ENCODE assay signal across 8 mouse cellular contexts in the genomic region with DNA sequence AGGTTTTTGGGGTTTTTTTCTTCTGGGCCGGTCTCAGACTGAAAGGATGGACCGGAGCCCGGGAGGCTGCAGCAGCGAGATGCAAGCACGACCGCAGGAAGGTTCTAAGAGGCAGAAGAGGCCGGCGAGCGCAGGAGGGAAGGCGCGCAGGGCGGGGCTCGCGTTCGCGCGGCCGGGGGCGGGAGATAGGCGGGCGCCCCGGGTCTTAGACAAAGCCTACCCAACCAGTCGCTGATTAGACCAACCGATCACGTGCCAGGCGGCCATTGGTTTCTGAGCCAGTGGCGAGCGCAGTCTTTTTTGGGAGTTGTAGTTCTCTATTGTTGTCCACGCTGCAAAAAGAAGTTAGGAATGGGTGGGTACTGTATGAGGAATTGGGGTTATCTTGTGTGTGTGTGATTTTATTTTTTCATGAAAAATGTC. TPM values are rescaled to one million over a fixed set of nuclear protein-coding genes. Genes with fewer than 3 reads are reported as not detected.
DNase-seq lines count a peak whose midpoint lies in the region; ATAC-seq lines count a peak whose summit lies in the region.

A gene (minus strand): TSS at position 185 of the 423 bp plus-strand sequence.

- peaks cover 60% of the 10 kb centered on the region for H3K4me1 ChIP-seq in heart, embryonic 13.5 days
- H3K4me1 ChIP-seq in liver, embryonic 13.5 days (replicated peaks) = peaks cover 75% of the 10 kb centered on the region
- H3K4me1 ChIP-seq in stomach, embryonic 16.5 days (ENCODE audit: control insufficient read depth, insufficient read depth, low read length) = peaks cover 39% of the 10 kb centered on the region

- H3K9ac ChIP-seq in heart, embryonic 13.5 days = peak within 1 kb of the TSS; percentile 99
- H3K9ac ChIP-seq in liver, embryonic 13.5 days = peak within 1 kb of the TSS; percentile 98
- peak within 1 kb of the TSS; percentile 94 for H3K9ac ChIP-seq in stomach, embryonic 16.5 days (ENCODE audit: low read length)

- peak; percentile 94 for DNase-seq in CD4-positive helper T cell, adult 2 months (ENCODE audit: low read depth, low spot score)
- peak; percentile 97 for DNase-seq in brain, embryonic 18.5 days (ENCODE audit: low read depth, low spot score)
- peak; percentile 98 for DNase-seq in kidney, postnatal 14 days
- peak; percentile 96 for DNase-seq in liver, embryonic 13.5 days
- DNase-seq in neural tube, embryonic 10.5 days (ENCODE audit: extremely low spot score, low spot score) = peak; percentile 92

- peak; percentile 62 for ATAC-seq in erythroid progenitor cell, adult 5-6 weeks (replicated peaks; ENCODE audit: low FRiP score, poor library complexity, severe bottlenecking)
- ATAC-seq in heart, embryonic 13.5 days (ENCODE audit: extremely low read depth, insufficient number of reproducible peaks, low FRiP score, low TSS enrichment) = peak; percentile 75
- peak; percentile 69 for ATAC-seq in liver, embryonic 13.5 days (ENCODE audit: low read depth)
- peak; percentile 83 for ATAC-seq in stomach, embryonic 16.5 days (ENCODE audit: insufficient read depth, low FRiP score)

- peak within 1 kb of the TSS; percentile 90 for H3K4me2 ChIP-seq in heart, embryonic 13.5 days
- peak within 1 kb of the TSS; percentile 95 for H3K4me2 ChIP-seq in liver, embryonic 13.5 days
- peak within 1 kb of the TSS; percentile 75 for H3K4me2 ChIP-seq in stomach, embryonic 16.5 days (ENCODE audit: low read depth, low read length)

- H3K4me3 ChIP-seq in heart, embryonic 13.5 days = peak within 1 kb of the TSS; percentile 94
- H3K4me3 ChIP-seq in liver, embryonic 13.5 days (replicated peaks) = peak within 1 kb of the TSS; percentile 93
- peak within 1 kb of the TSS; percentile 78 for H3K4me3 ChIP-seq in stomach, embryonic 16.5 days (replicated peaks; ENCODE audit: low read length)

- H3K27me3 ChIP-seq in heart, embryonic 13.5 days (replicated peaks) = no peaks in the 10 kb centered on the region
- H3K27me3 ChIP-seq in liver, embryonic 13.5 days = no peaks in the 10 kb centered on the region
- no peaks in the 10 kb centered on the region for H3K27me3 ChIP-seq in stomach, embryonic 16.5 days (ENCODE audit: control insufficient read depth, insufficient read depth, low read length)

- H3K27ac ChIP-seq in heart, embryonic 13.5 days (replicated peaks) = peak within 1 kb of the TSS; percentile 99
- H3K27ac ChIP-seq in liver, embryonic 13.5 days = peak within 1 kb of the TSS; percentile 98
- peak within 1 kb of the TSS; percentile 96 for H3K27ac ChIP-seq in stomach, embryonic 16.5 days (ENCODE audit: low read length)

- WGBS in heart, embryonic 13.5 days = under 1% methylated on average over 29 of the region's 29 CpGs
- WGBS in liver, embryonic 13.5 days (ENCODE audit: insufficient replicate concordance) = under 1% methylated on average over 29 of the region's 29 CpGs
- 1% methylated on average over 29 of the region's 29 CpGs for WGBS in stomach, embryonic 16.5 days

- H3K9me3 ChIP-seq in heart, embryonic 13.5 days = no peaks in the 10 kb centered on the region
- H3K9me3 ChIP-seq in liver, embryonic 13.5 days (replicated peaks) = no peaks in the 10 kb centered on the region
- no peaks in the 10 kb centered on the region for H3K9me3 ChIP-seq in stomach, embryonic 16.5 days (replicated peaks; ENCODE audit: control insufficient read depth, low read length)

- H3K36me3 ChIP-seq in heart, embryonic 13.5 days = peaks cover 37% of the 10 kb centered on the region
- peaks cover 38% of the 10 kb centered on the region for H3K36me3 ChIP-seq in liver, embryonic 13.5 days
- peaks cover 29% of the 10 kb centered on the region for H3K36me3 ChIP-seq in stomach, embryonic 16.5 days (ENCODE audit: control insufficient read depth, insufficient read depth, low read length)

RNA-seq across cellular contexts. Expression of the gene that starts here (rescaled TPM):
- total RNA-seq in erythroid progenitor cell, adult 5-6 weeks (2015; ENCODE audit: low replicate concordance) = 663 and 669 TPM in 2 replicates
- total RNA-seq in erythroid progenitor cell, adult 5-6 weeks (2017; ENCODE audit: low replicate concordance) = 760 and 914 TPM in 2 replicates
- polyA plus RNA-seq in heart, embryonic 13.5 days (2015; fragmentation: Nextera tagmentation; extraction: Ambion mirVana) = 741 and 743 TPM in 2 replicates
- 520 and 547 TPM in 2 replicates for polyA plus RNA-seq in liver, embryonic 13.5 days (2015; fragmentation: Nextera tagmentation; extraction: Ambion mirVana)
- polyA plus RNA-seq in stomach, embryonic 16.5 days (2015; fragmentation: Nextera tagmentation; extraction: Ambion mirVana) = 649 and 665 TPM in 2 replicates

Comparison
In these comparisons a context has a peak if more than half of its experiments do, and no peak if none do; other contexts are left out.
1. Peak in every context shown above with its lines: DNase-seq, ATAC-seq, H3K4me3 ChIP-seq and H3K27ac ChIP-seq.